ENCODE assay signal across 22 mouse cellular contexts in genomic region chr11:98244415-98244814, GRCm38 (mm10). TPM values are rescaled to one million over a fixed set of nuclear protein-coding genes. Genes with fewer than 3 reads are reported as not detected.
DNase-seq lines count a peak whose midpoint lies in the region; ATAC-seq and TF ChIP-seq lines count a peak whose summit lies in the region.
"Had no signal": no experiment of that assay in that cellular context is flagged by ENCODE, and none has a peak within 500 bp of the region (broad histone marks: within the 10 kb centered on the region; RNA-seq: fewer than 3 reads in every experiment).

No protein-coding gene starts in this region.

- no peak for TF ChIP-seq CTCF in liver, embryonic 14.5 days (IDR thresholded peaks at IDR 0.05; ENCODE audit: low read depth)

- intact Hi-C loops in left cerebral cortex, postnatal 10 days (cut with DNase I): loop anchor here (5.0 to 10.0 kb wide), 2 partner anchors 82 to 140 kb away; no protein-coding TSS in a partner anchor

- no peaks in the 10 kb centered on the region for H3K27me3 ChIP-seq in liver, embryonic 11.5 days (replicated peaks; ENCODE audit: control insufficient read depth, insufficient read depth, low read length)
- H3K27me3 ChIP-seq in liver, embryonic 14.5 days (ENCODE audit: control insufficient read depth, insufficient read depth, low read length): no peaks in the 10 kb centered on the region
- no peaks in the 10 kb centered on the region for H3K27me3 ChIP-seq in hindbrain, embryonic 10.5 days (ENCODE audit: insufficient read depth, poor library complexity, severe bottlenecking)
- H3K27me3 ChIP-seq: embryonic facial prominence, embryonic 13.5 days; heart, embryonic 15.5 days; Patski had no signal

- peaks cover 29% of the 10 kb centered on the region for H3K36me3 ChIP-seq in liver, embryonic 11.5 days (ENCODE audit: control insufficient read depth, insufficient read depth, low read length)
- peaks cover 69% of the 10 kb centered on the region for H3K36me3 ChIP-seq in liver, embryonic 14.5 days (replicated peaks; ENCODE audit: control insufficient read depth, insufficient read depth, low read depth)
- H3K36me3 ChIP-seq in hindbrain, embryonic 10.5 days: peaks cover 95% of the 10 kb centered on the region

- WGBS in liver, embryonic 11.5 days: 76% methylated on average over 3 of the region's 3 CpGs
- WGBS in liver, embryonic 14.5 days (ENCODE audit: insufficient replicate concordance): 50% methylated on average over 3 of the region's 3 CpGs
- 95% methylated on average over 3 of the region's 3 CpGs for WGBS in hindbrain, embryonic 10.5 days

- H3K4me2 ChIP-seq in liver, embryonic 11.5 days: no peak overlapping the region
- H3K4me2 ChIP-seq in liver, embryonic 14.5 days (ENCODE audit: low read depth): peak overlapping the region; percentile 31
- H3K4me2 ChIP-seq: embryonic facial prominence, embryonic 13.5 days; heart, embryonic 11.5 days; heart, embryonic 15.5 days; hindbrain, embryonic 14.5 days had no signal

- no peaks in the 10 kb centered on the region for H3K9me3 ChIP-seq in liver, embryonic 11.5 days (ENCODE audit: control insufficient read depth, low read length)
- H3K9me3 ChIP-seq in liver, embryonic 14.5 days (ENCODE audit: control insufficient read depth, low read length): no peaks in the 10 kb centered on the region
- H3K9me3 ChIP-seq in hindbrain, embryonic 10.5 days: no peaks in the 10 kb centered on the region
- H3K9me3 ChIP-seq: embryonic facial prominence, embryonic 13.5 days; forebrain, embryonic 10.5 days; heart, embryonic 15.5 days had no signal

- TF ChIP-seq EP300 in liver, embryonic 14.5 days (IDR thresholded peaks at IDR 0.05; ENCODE audit: low read depth): peak; percentile 85

- no peak overlapping the region for H3K27ac ChIP-seq in liver, embryonic 11.5 days (ENCODE audit: low read depth, low read length)
- H3K27ac ChIP-seq in liver, embryonic 14.5 days: peak overlapping the region; percentile 28; the same call in 1 of the 2 replicates
- H3K27ac ChIP-seq in hindbrain, embryonic 10.5 days: no peak overlapping the region
- H3K27ac ChIP-seq: embryonic facial prominence, embryonic 13.5 days; forebrain, embryonic 10.5 days; heart, embryonic 15.5 days; hindbrain, embryonic 14.5 days had no signal

- H3K4me1 ChIP-seq in liver, embryonic 11.5 days (replicated peaks; ENCODE audit: control insufficient read depth, insufficient read depth, low read length): no peaks in the 10 kb centered on the region
- peaks cover 10 to 13% of the 10 kb centered on the region in 2 experiments for H3K4me1 ChIP-seq in liver, embryonic 14.5 days (replicated peaks; ENCODE audit: control insufficient read depth in 2 of 2, insufficient read depth in 2 of 2, low read length in 1 of 2)
- no peaks in the 10 kb centered on the region for H3K4me1 ChIP-seq in hindbrain, embryonic 10.5 days (replicated peaks)
- H3K4me1 ChIP-seq: embryonic facial prominence, embryonic 13.5 days; forebrain, embryonic 10.5 days; heart, embryonic 15.5 days had no signal

- H3K9ac ChIP-seq in liver, embryonic 11.5 days (ENCODE audit: low read depth, low read length): no peak overlapping the region
- H3K9ac ChIP-seq in liver, embryonic 14.5 days (replicated peaks): no peak overlapping the region
- H3K9ac ChIP-seq: embryonic facial prominence, embryonic 13.5 days; heart, embryonic 15.5 days; hindbrain, embryonic 14.5 days had no signal

- no peak for DNase-seq in liver, embryonic 11.5 days (ENCODE audit: low spot score)
- DNase-seq in liver: no peak
- DNase-seq in liver, embryonic 14.5 days (ENCODE audit: low read depth in 3 of 3, low spot score in 3 of 3): peak; percentile 62 to 79 (median 67)
- DNase-seq in hindbrain, embryonic 10.5 days (ENCODE audit: low spot score): no peak
- no peak for DNase-seq in left cerebral cortex, postnatal 10 days (ENCODE audit: extremely low spot score in 1 of 2, low spot score in 2 of 2)
- DNase-seq in adrenal gland, postnatal 14 days: no peak
- DNase-seq: adrenal gland, postnatal 25 days; cerebellum, adult 11-12 months; cerebellum, adult 9-11 months; cerebellum, postnatal 36 days; heart, adult 18-20 months; heart, postnatal 14 days had no signal

- H3K4me3 ChIP-seq in liver, embryonic 11.5 days (ENCODE audit: low read depth, low read length): no peak overlapping the region
- no peak overlapping the region for H3K4me3 ChIP-seq in liver, embryonic 14.5 days (ENCODE audit: insufficient read depth in 1 of 2, low read depth in 2 of 2, low read length in 2 of 2)
- H3K4me3 ChIP-seq in hindbrain, embryonic 10.5 days: no peak overlapping the region
- H3K4me3 ChIP-seq: embryonic facial prominence, embryonic 13.5 days; forebrain, embryonic 10.5 days; heart, embryonic 15.5 days had no signal

- peak; percentile 83 for ATAC-seq in liver, embryonic 11.5 days (replicated peaks; ENCODE audit: low FRiP score)
- peak; percentile 94 for ATAC-seq in erythroblast, adult 5-6 weeks (replicated peaks; ENCODE audit: low FRiP score, poor library complexity, severe bottlenecking)
- ATAC-seq in liver, embryonic 14.5 days (ENCODE audit: insufficient read depth): peak; percentile 88
- peak; percentile 79 for ATAC-seq in megakaryocyte progenitor cell, adult 5-6 weeks (replicated peaks; ENCODE audit: poor library complexity)
- ATAC-seq: activated CD4-positive, CD25-positive, alpha-beta regulatory T cell, adult 4 months; forebrain, embryonic 14.5 days; Patski had no signal

RNA-seq across cellular contexts. Expression of gene Cdk12, which starts 41.6 kb away (rescaled TPM):
- polyA plus RNA-seq in liver, embryonic 11.5 days (2014; fragmentation: Nextera tagmentation; extraction: Ambion mirVana): 9.8 and 13.5 TPM in 2 replicates
- 181 and 207 TPM in 2 replicates for total RNA-seq in erythroblast, adult 5-6 weeks (2015; ENCODE audit: low replicate concordance)
- total RNA-seq in erythroblast, adult 5-6 weeks (2017; ENCODE audit: low replicate concordance): 263 and 302 TPM in 2 replicates
- polyA plus RNA-seq in liver, embryonic 14.5 days (2012; rRNA removed): 8.2 and 9.8 TPM in 2 replicates
- 4.7 and 5.5 TPM in 2 replicates for polyA plus RNA-seq in liver, embryonic 14.5 days (2014; fragmentation: Nextera tagmentation; extraction: Ambion mirVana)
- total RNA-seq in megakaryocyte progenitor cell, adult 5-6 weeks (2015): 49.4 and 51.0 TPM in 2 replicates
- 49.6 and 58.0 TPM in 2 replicates for total RNA-seq in megakaryocyte progenitor cell, adult 5-6 weeks (2017)
- 10.2 and 12.6 TPM in 2 replicates for polyA plus RNA-seq in hindbrain, embryonic 10.5 days (2016; fragmentation: Nextera tagmentation; extraction: Ambion mirVana)
- total RNA-seq in left cerebral cortex, postnatal 10 days (2021): 10 to 100 TPM; 34.4 to 35.4 TPM
- 46.2 and 46.6 TPM in 2 replicates for total RNA-seq in adrenal gland, postnatal 14 days (2021)

RNA-seq across cellular contexts. Expression of gene Med1, which starts 51.3 kb away (rescaled TPM):
- 61.1 and 61.4 TPM in 2 replicates for polyA plus RNA-seq in liver, embryonic 11.5 days (2014; fragmentation: Nextera tagmentation; extraction: Ambion mirVana)
- total RNA-seq in erythroblast, adult 5-6 weeks (2015; ENCODE audit: low replicate concordance): 30.6 and 34.9 TPM in 2 replicates
- total RNA-seq in erythroblast, adult 5-6 weeks (2017; ENCODE audit: low replicate concordance): 19.5 and 24.0 TPM in 2 replicates
- 7.1 and 8.7 TPM in 2 replicates for polyA plus RNA-seq in liver, embryonic 14.5 days (2012; rRNA removed)
- polyA plus RNA-seq in liver, embryonic 14.5 days (2014; fragmentation: Nextera tagmentation; extraction: Ambion mirVana): 19.7 and 22.7 TPM in 2 replicates
- 86.9 and 89.2 TPM in 2 replicates for total RNA-seq in megakaryocyte progenitor cell, adult 5-6 weeks (2015)
- 39.1 and 47.9 TPM in 2 replicates for total RNA-seq in megakaryocyte progenitor cell, adult 5-6 weeks (2017)
- polyA plus RNA-seq in hindbrain, embryonic 10.5 days (2016; fragmentation: Nextera tagmentation; extraction: Ambion mirVana): 62.8 and 73.0 TPM in 2 replicates
- 10 to 100 TPM; 45.9 to 48.9 TPM for total RNA-seq in left cerebral cortex, postnatal 10 days (2021)
- 52.3 and 58.3 TPM in 2 replicates for total RNA-seq in adrenal gland, postnatal 14 days (2021)

Comparison
In these comparisons a context has a peak if more than half of its experiments do, and no peak if none do; other contexts are left out.
1. DNase-seq: peak in liver, embryonic 14.5 days (3 of 3); none in liver, embryonic 11.5 days (single experiment), liver (single experiment), hindbrain, embryonic 10.5 days (single experiment), left cerebral cortex, postnatal 10 days (0 of 2) and adrenal gland, postnatal 14 days (single experiment).
2. Peak in every context shown above with its lines, with median percentiles within 50 percentile points of each other: ATAC-seq.